8 mouse cellular contexts compared by ENCODE assay signal in genomic region chr11:105589231-105589876, GRCm38 (mm10). TPM values are rescaled to one million over a fixed set of nuclear protein-coding genes. Genes with fewer than 3 reads are reported as not detected.
DNase-seq lines count a peak whose midpoint lies in the region; ATAC-seq and TF ChIP-seq lines count a peak whose summit lies in the region.

No protein-coding gene starts in this region.

- peak; percentile 29 for TF ChIP-seq CTCF in gastrocnemius, adult 2 months (IDR thresholded peaks at IDR 0.05)
- no peak; the same call in 1 of the 2 replicates for TF ChIP-seq CTCF in hindbrain, postnatal 0 days (IDR thresholded peaks at IDR 0.05; ENCODE audit: low read depth)

- peak overlapping the region; percentile 92 for H3K9ac ChIP-seq in hindbrain, postnatal 0 days (replicated peaks; ENCODE audit: low read length)

- 3% methylated on average over 43 of the region's 70 CpGs for WGBS in hindbrain, postnatal 0 days

- H3K4me2 ChIP-seq in hindbrain, postnatal 0 days (ENCODE audit: low read depth, low read length) = peak overlapping the region; percentile 82

- ATAC-seq in hindbrain, postnatal 0 days = peak; percentile 94

- H3K27ac ChIP-seq in gastrocnemius, adult 2 months = peak overlapping the region; percentile 93
- peak overlapping the region; percentile 93 for H3K27ac ChIP-seq in hindbrain, postnatal 0 days

- DNase-seq in ZHBTc4 (ENCODE audit: low read depth, low spot score) = peak; percentile 87
- peak; percentile 80 for DNase-seq in cerebellum, postnatal 36 days
- peak; percentile 94 for DNase-seq in gastrocnemius, adult 2 months
- DNase-seq in hindbrain, postnatal 0 days (ENCODE audit: low spot score) = peak; percentile 95
- peak; percentile 86 for DNase-seq in left cerebral cortex, adult 18-20 months (ENCODE audit: low spot score in 2 of 2)
- DNase-seq in lung, postnatal 4 days = peak; percentile 90 to 93
- peak; percentile 94 for DNase-seq in retina, postnatal 1 day
- peak; percentile 94 for DNase-seq in thymus, postnatal 4 days

- H3K36me3 ChIP-seq in hindbrain, postnatal 0 days (ENCODE audit: insufficient read depth, low read length) = no peaks in the 10 kb centered on the region

- peaks cover 5% of the 10 kb centered on the region; the same call in 1 of the 2 replicates for H3K4me1 ChIP-seq in hindbrain, postnatal 0 days (ENCODE audit: insufficient read depth, low read length)

- peak overlapping the region; percentile 94 for H3K4me3 ChIP-seq in gastrocnemius, adult 2 months
- H3K4me3 ChIP-seq in hindbrain, postnatal 0 days (ENCODE audit: low read length) = peak overlapping the region; percentile 95

- H3K27me3 ChIP-seq in hindbrain, postnatal 0 days (ENCODE audit: insufficient read depth, low read length) = no peaks in the 10 kb centered on the region

- no peaks in the 10 kb centered on the region for H3K9me3 ChIP-seq in hindbrain, postnatal 0 days (ENCODE audit: low read length)

- intact Hi-C loops in gastrocnemius, adult 2 months (cut with DNase I) = loop anchor here (2.0 kb wide), 1 partner anchor 319 kb away; no protein-coding TSS in a partner anchor

RNA-seq across cellular contexts. Expression of gene Tanc2, which starts 0.4 kb away (rescaled TPM):
- total RNA-seq in gastrocnemius, adult 2 months (2021) = 10 to 100 TPM in 1 of 2 experiments, 1 to 10 TPM in 1; 9.7 to 10.5 TPM
- 83.4 and 122 TPM in 2 replicates for total RNA-seq in hindbrain, postnatal 0 days (2014; rRNA removed)
- 25.0 and 26.8 TPM in 2 replicates for polyA plus RNA-seq in hindbrain, postnatal 0 days (2015; fragmentation: Nextera tagmentation; extraction: Ambion mirVana)
- 100 to 1,000 TPM; 201 to 216 TPM for total RNA-seq in left cerebral cortex, adult 18-20 months (2021)

Comparison
In these comparisons a context has a peak if more than half of its experiments do, and no peak if none do; other contexts are left out.
1. Peak in every context shown above with its lines: DNase-seq, ATAC-seq, H3K4me3 ChIP-seq and H3K27ac ChIP-seq.